8 mouse cellular contexts compared by ENCODE assay signal in genomic region chr12:79511454-79512204, GRCm38 (mm10).
A peak's percentile ranks its signal among the peaks of the same experiment; 100 is the strongest.
DNase-seq lines count a peak whose midpoint lies in the region; ATAC-seq lines count a peak whose summit lies in the region.

No protein-coding gene starts in this region.

- DNase-seq in midbrain, embryonic 10.5 days (ENCODE audit: low spot score), result no peak
- DNase-seq in midbrain, embryonic 11.5 days (ENCODE audit: low spot score, missing footprints), result no peak
- peak; percentile 72 for DNase-seq in gonadal fat pad, adult 2 months (ENCODE audit: low read depth)
- peak; percentile 69 to 74 for DNase-seq in layer of hippocampus, adult 8-10 months (ENCODE audit: low spot score in 2 of 2)

- no peaks in the 10 kb centered on the region for H3K27me3 ChIP-seq in midbrain, embryonic 10.5 days (ENCODE audit: low read depth, poor library complexity, severe bottlenecking)
- no peaks in the 10 kb centered on the region for H3K27me3 ChIP-seq in midbrain, embryonic 11.5 days (ENCODE audit: control insufficient read depth, insufficient read depth, low read length)
- H3K27me3 ChIP-seq in embryonic facial prominence, embryonic 13.5 days, result no peaks in the 10 kb centered on the region
- H3K27me3 ChIP-seq in midbrain, embryonic 16.5 days (ENCODE audit: control insufficient read depth, insufficient read depth, low read depth, low read length), result no peaks in the 10 kb centered on the region

- no peak overlapping the region for H3K4me2 ChIP-seq in midbrain, embryonic 11.5 days
- peak overlapping the region; percentile 33 for H3K4me2 ChIP-seq in embryonic facial prominence, embryonic 13.5 days
- no peak overlapping the region for H3K4me2 ChIP-seq in midbrain, embryonic 16.5 days (ENCODE audit: low read length)

- no peaks in the 10 kb centered on the region for H3K36me3 ChIP-seq in midbrain, embryonic 10.5 days
- H3K36me3 ChIP-seq in midbrain, embryonic 11.5 days (ENCODE audit: control insufficient read depth, insufficient read depth, low read length), result no peaks in the 10 kb centered on the region
- H3K36me3 ChIP-seq in embryonic facial prominence, embryonic 13.5 days, result no peaks in the 10 kb centered on the region
- H3K36me3 ChIP-seq in midbrain, embryonic 16.5 days (ENCODE audit: control insufficient read depth, insufficient read depth, low read length), result no peaks in the 10 kb centered on the region

- no peak overlapping the region for H3K9ac ChIP-seq in midbrain, embryonic 11.5 days (ENCODE audit: low read length)
- peak overlapping the region; percentile 44 for H3K9ac ChIP-seq in embryonic facial prominence, embryonic 13.5 days
- H3K9ac ChIP-seq in midbrain, embryonic 16.5 days (ENCODE audit: low read depth, low read length), result no peak overlapping the region

- no peak overlapping the region for H3K4me3 ChIP-seq in midbrain, embryonic 10.5 days
- no peak overlapping the region for H3K4me3 ChIP-seq in midbrain, embryonic 11.5 days (ENCODE audit: low read depth, low read length)
- H3K4me3 ChIP-seq in embryonic facial prominence, embryonic 13.5 days, result no peak overlapping the region
- H3K4me3 ChIP-seq in midbrain, embryonic 16.5 days (ENCODE audit: low read depth, low read length), result no peak overlapping the region

- no peaks in the 10 kb centered on the region for H3K9me3 ChIP-seq in midbrain, embryonic 10.5 days (replicated peaks)
- no peaks in the 10 kb centered on the region for H3K9me3 ChIP-seq in midbrain, embryonic 11.5 days (ENCODE audit: control insufficient read depth, low read length)
- H3K9me3 ChIP-seq in embryonic facial prominence, embryonic 13.5 days, result no peaks in the 10 kb centered on the region
- H3K9me3 ChIP-seq in midbrain, embryonic 16.5 days (replicated peaks; ENCODE audit: control insufficient read depth, low read length, poor library complexity, severe bottlenecking), result no peaks in the 10 kb centered on the region

- H3K4me1 ChIP-seq in midbrain, embryonic 10.5 days, result peaks cover 31% of the 10 kb centered on the region
- H3K4me1 ChIP-seq in midbrain, embryonic 11.5 days (ENCODE audit: control insufficient read depth, insufficient read depth, low read length), result peaks cover 13% of the 10 kb centered on the region; the same call in 1 of the 2 replicates
- H3K4me1 ChIP-seq in embryonic facial prominence, embryonic 13.5 days, result peaks cover 44% of the 10 kb centered on the region
- H3K4me1 ChIP-seq in midbrain, embryonic 16.5 days (ENCODE audit: control insufficient read depth, insufficient read depth, low read length), result peaks cover 8% of the 10 kb centered on the region; the same call in 1 of the 2 replicates

- H3K27ac ChIP-seq in midbrain, embryonic 10.5 days (replicated peaks), result peak overlapping the region; percentile 78
- no peak overlapping the region for H3K27ac ChIP-seq in midbrain, embryonic 11.5 days (ENCODE audit: low read depth, low read length)
- peak overlapping the region; percentile 93 for H3K27ac ChIP-seq in embryonic facial prominence, embryonic 13.5 days
- H3K27ac ChIP-seq in midbrain, embryonic 16.5 days (ENCODE audit: low read length), result peak overlapping the region; percentile 74

- ATAC-seq in midbrain, embryonic 11.5 days (ENCODE audit: low FRiP score), result no peak
- no peak for ATAC-seq in embryonic facial prominence, embryonic 13.5 days (ENCODE audit: insufficient number of reproducible peaks, insufficient read depth, low FRiP score, low TSS enrichment, low read depth)
- ATAC-seq in midbrain, embryonic 16.5 days, result peak; percentile 60; the same call in 1 of the 2 replicates
- no peak for ATAC-seq in megakaryocyte progenitor cell, adult 5-6 weeks (replicated peaks; ENCODE audit: poor library complexity)
- ATAC-seq in megakaryocyte-erythroid progenitor cell, adult 5-6 weeks (replicated peaks; ENCODE audit: low FRiP score, low TSS enrichment, poor library complexity, severe bottlenecking), result no peak

- 72% methylated on average over 11 of the region's 11 CpGs for WGBS in midbrain, embryonic 10.5 days
- WGBS in midbrain, embryonic 11.5 days, result 64% methylated on average over 11 of the region's 11 CpGs
- WGBS in embryonic facial prominence, embryonic 13.5 days, result 32% methylated on average over 11 of the region's 11 CpGs
- WGBS in midbrain, embryonic 16.5 days, result 49% methylated on average over 11 of the region's 11 CpGs

Comparison
In these comparisons a context has a peak if more than half of its experiments do, and no peak if none do; other contexts are left out.
1. DNase-seq: peak in gonadal fat pad, adult 2 months (single experiment) and layer of hippocampus, adult 8-10 months (2 of 2); none in midbrain, embryonic 10.5 days (single experiment) and midbrain, embryonic 11.5 days (single experiment).